Mouse (Mus musculus) adrenal gland, adult (tissue): ENCODE data around the gene Olfr1344.

Experiments used
- DNase-seq, 2 experiments: peaks; one replicate each; pipeline ENCODE4 v3.0.0; 2022 to 2023; ENCODE audit warnings: low spot score in 1 of 2; ENCODE audit not compliant: inconsistent age in 2 of 2

Olfr1344 gene

GRCm38 (mm10) chr7:6438388-6438787 is at the start of gene Olfr1344:
Gene Olfr1344, plus strand, starts transcription at chr7:6438688.
- DNase-seq: no peak

GRCm38 (mm10) chr7:6388971-6389370 is 49.5 kb upstream of the Olfr1344 start:
- no peak for DNase-seq

GRCm38 (mm10) chr7:6389449-6389848 is 49.0 kb upstream of the Olfr1344 start:
- DNase-seq: no peak

- DNase-seq: peak; percentile 62 to 87
Observed at GRCm38 (mm10) chr7:6397996-6398975, 40.2 kb upstream of the Olfr1344 start, which contains the start of gene Smim17. Gene Smim17, plus strand, starts transcription at chr7:6398715.

GRCm38 (mm10) chr7:6410043-6410442 is 28.4 kb upstream of the Olfr1344 start, which contains the start of gene Gm20715:
Gene Gm20715, plus strand, starts transcription at chr7:6410277.
- DNase-seq: peak; percentile 92 to 97

- DNase-seq: no peak
Observed at GRCm38 (mm10) chr7:6414626-6415441, 23.7 kb upstream of the Olfr1344 start.

- no peak for DNase-seq
Observed at GRCm38 (mm10) chr7:6415442-6415787, 23.1 kb upstream of the Olfr1344 start.

- DNase-seq: no peak
Observed at GRCm38 (mm10) chr7:6419894-6420293, 18.6 kb upstream of the Olfr1344 start.

- no peak for DNase-seq
Observed at GRCm38 (mm10) chr7:6429381-6429780, 9.1 kb upstream of the Olfr1344 start.

GRCm38 (mm10) chr7:6430342-6430741 is 8.1 kb upstream of the Olfr1344 start:
- peak in 1 of 2 experiments; percentile 56 for DNase-seq

- no peak for DNase-seq
Observed at GRCm38 (mm10) chr7:6441173-6441572, 2.7 kb downstream of the Olfr1344 start.

GRCm38 (mm10) chr7:6447771-6448170 is 9.3 kb downstream of the Olfr1344 start:
- DNase-seq: no peak

GRCm38 (mm10) chr7:6455868-6456267 is 17.4 kb downstream of the Olfr1344 start, which contains the start of gene Olfr1336:
Gene Olfr1336, plus strand, starts transcription at chr7:6456168.
- DNase-seq: no peak

- DNase-seq: peak in 1 of 2 experiments; percentile 39
Observed at GRCm38 (mm10) chr7:6456399-6456798, 17.9 kb downstream of the Olfr1344 start.

GRCm38 (mm10) chr7:6466951-6467350 is 28.5 kb downstream of the Olfr1344 start, which contains the start of gene Olfr1346:
Gene Olfr1346, plus strand, starts transcription at chr7:6467101.
- DNase-seq: peak; percentile 17 to 69

GRCm38 (mm10) chr7:6477633-6478032 is 39.1 kb downstream of the Olfr1344 start:
- DNase-seq: peak; percentile 44 to 45

- no peak for DNase-seq
Observed at GRCm38 (mm10) chr7:6486841-6487240, 48.4 kb downstream of the Olfr1344 start, which contains the start of gene Olfr5. Gene Olfr5, minus strand, starts transcription at chr7:6486941.
